Mouse (Mus musculus): ENCODE results near the gene Abhd5.

- no peak for TF ChIP-seq CTCF (IDR thresholded peaks at IDR 0.05; ENCODE audit: low read depth, low read length)
- TF ChIP-seq GATA1 (IDR thresholded peaks at IDR 0.05; ENCODE audit: borderline replicate concordance, low read length) = no peak
- no peak for TF ChIP-seq GATA2 (IDR thresholded peaks at IDR 0.05; ENCODE audit: borderline replicate concordance, low read depth, low read length)
- TF ChIP-seq POLR2AphosphoS5 (IDR thresholded peaks at IDR 0.05; ENCODE audit: insufficient replicate concordance, low read depth, low read length) = no peak
These were observed 25.4 kb upstream of the Abhd5 start for GRCm38 (mm10) chr9:122325996-122326395.
